Mouse (Mus musculus) liver, postnatal 0 days (tissue): ENCODE data around the gene Spsb1.

ENCODE experiments used
- CTCF ChIP-seq: sonication (generic); IDR thresholded peaks from 2 replicates; pipeline ENCODE4 v1.5.1; 2016; ENCODE audit warnings: antibody characterized with exemption, low read depth
- EP300 ChIP-seq: IDR thresholded peaks from 2 replicates; pipeline ENCODE4 v1.6.1; 2016; ENCODE audit warnings: antibody characterized with exemption, low read depth, mild to moderate bottlenecking

- TF ChIP-seq EP300 = no peak
- TF ChIP-seq CTCF = no peak
These were observed 46.5 kb upstream of the Spsb1 start for GRCm38 (mm10) chr4:150001221-150001860.
